Mouse (Mus musculus): ENCODE results near the gene Lrrc17.
"Not testable (repeated sequence)": the region's sequence is repeated elsewhere in the genome, so short reads cannot be mapped to it uniquely, and the experiment has no call there.

The Lrrc17 gene

DNA sequence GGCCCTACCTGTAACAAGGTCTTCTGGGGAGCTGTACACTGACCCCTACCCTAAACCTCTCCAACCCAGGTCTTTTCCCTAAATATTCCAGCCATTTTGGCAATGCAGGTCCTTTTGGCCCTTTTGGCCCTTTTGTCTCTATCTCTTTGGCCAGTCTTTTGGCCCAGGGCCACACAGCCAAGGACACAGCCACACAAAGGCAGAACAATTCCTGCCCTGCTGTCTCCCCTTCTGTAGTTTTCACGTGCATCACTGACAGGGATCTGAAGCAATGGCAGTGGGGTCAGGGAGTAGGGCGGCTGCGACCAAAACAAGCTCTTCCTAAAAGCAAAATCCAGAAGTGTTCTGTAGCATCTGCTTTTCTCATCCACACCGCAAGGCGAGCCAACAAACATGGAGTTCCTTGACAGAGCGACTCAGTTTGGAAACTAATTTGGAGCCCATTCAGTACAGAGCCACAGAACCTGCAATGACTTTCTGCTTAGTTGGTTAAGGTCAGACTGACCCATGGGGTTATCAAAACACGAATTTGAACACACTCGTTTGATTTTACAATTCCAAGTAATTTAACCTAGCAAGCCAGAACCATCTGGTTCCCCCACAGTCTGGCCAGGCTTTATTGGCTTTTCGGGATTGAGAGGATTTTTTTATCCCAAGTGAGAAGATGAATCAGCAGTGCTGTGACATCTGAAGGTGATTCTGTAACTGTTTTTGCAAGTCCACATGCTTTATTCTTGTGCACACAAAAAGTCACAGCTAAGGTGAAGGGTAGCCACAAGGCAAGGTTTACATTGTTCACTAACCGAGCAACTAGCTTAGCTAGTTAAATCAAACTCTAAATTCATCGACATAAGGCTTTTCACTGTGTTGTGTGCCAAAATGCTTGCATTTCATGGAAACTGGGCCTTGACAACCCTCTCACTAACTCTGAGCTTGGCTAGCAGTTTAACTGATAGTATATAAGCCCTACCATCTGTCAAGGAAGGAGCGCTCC is 65.2 kb downstream of the Lrrc17 start:
- DNase-seq, result peak; percentile 91

DNA sequence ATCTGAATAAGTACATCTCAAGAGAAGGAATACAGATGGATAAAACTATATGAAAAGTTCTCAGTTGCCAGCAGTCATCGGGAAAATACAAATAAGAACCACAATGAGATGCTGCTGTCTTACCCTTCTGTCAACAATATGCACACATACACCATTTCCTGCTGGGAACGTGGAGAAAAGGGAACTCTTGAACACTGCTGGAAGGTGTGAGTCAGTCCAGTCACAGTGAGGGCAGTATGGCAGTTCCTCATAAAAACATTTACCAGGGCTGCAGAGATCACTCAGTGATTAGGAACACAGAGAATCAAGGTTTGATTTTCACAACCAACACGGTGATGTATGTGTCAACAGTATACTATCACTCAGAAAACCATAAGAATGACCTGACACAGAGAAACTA is 67.6 kb downstream of the Lrrc17 start:
- peak; percentile 61 for DNase-seq

DNA sequence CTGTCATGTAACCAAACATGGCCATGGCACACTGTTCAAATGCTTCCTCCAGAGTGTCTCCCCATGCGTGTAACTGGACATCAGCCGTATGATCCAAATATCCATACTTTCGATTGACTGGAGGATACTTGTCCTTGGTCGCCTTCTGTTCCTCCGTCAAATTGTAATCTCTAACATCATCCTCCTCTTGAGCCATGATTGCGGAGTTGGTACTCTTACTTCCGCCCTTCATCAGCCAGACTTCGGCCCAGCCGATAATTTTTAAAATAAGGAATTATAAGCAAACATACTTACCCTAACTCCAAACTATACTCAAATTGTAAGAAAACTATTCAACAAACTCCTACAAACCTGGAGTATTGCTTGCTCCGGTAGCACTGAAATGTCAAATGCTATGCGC is 70.9 kb downstream of the Lrrc17 start:
- DNase-seq, result not testable (repeated sequence)

DNA sequence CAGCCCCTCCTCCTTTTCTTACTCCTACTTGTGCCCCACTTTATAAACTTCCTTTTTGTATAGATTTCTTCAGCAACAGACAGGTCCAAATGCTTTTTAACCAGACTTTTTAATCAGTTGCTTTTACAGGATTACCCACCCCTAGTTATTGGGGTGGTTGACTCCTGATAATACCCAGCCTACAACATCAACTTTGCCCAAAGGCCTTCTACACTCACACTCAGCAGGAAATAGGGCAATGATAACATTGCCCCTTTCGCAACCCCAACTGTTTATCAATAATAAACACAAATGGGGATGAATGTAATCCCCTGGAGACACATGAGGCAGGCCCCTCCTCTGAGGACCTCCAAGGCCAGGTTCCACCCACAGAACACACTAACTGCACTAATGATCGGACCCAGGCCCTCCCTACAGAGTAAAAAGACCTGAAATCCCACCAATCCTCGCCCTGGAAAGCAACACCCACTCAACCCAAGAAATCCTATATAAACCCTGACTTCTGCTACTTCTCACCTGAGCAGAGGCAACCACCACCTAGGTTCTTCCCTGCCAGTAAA is 73.2 kb downstream of the Lrrc17 start:
- peak; percentile 84 for DNase-seq
